Mouse (Mus musculus) myocyte (in vitro differentiated cells): Measurements from ENCODE around the gene Arhgap35.
"Not testable (repeated sequence)": the region's sequence is repeated elsewhere in the genome, so short reads cannot be mapped to it uniquely, and the experiment has no call there.

Experiments
- CEBPB ChIP-seq: IDR thresholded peaks from 2 replicates; pipeline ENCODE4 v1.6.1; 2011; ENCODE audit warnings: mild to moderate bottlenecking, moderate library complexity; ENCODE audit not compliant: poor library complexity, insufficient read depth, severe bottlenecking
- E2F4 ChIP-seq: IDR thresholded peaks from one replicate; pipeline ENCODE4 v1.6.1; 2011; ENCODE audit warnings: mild to moderate bottlenecking, control low read depth, moderate library complexity; ENCODE audit not compliant: insufficient read depth
- MAX ChIP-seq: IDR thresholded peaks from one replicate; pipeline ENCODE4 v1.6.1; 2011; ENCODE audit warnings: low read depth, mild to moderate bottlenecking, control low read depth
- MYOD1 ChIP-seq, 3 experiments: IDR thresholded peaks; one replicate each; pipeline ENCODE4 v1.6.1; 2011; ENCODE audit warnings: control low read depth in 2 of 3, low read depth in 2 of 3, mild to moderate bottlenecking in 2 of 3, moderate library complexity in 1 of 3; ENCODE audit not compliant: insufficient read length in 2 of 3, control insufficient read depth in 1 of 3
- MYOG ChIP-seq, 3 experiments: IDR thresholded peaks; one replicate each; pipeline ENCODE4 v1.6.1; 2011; ENCODE audit warnings: control low read depth in 2 of 3, low read depth in 2 of 3, mild to moderate bottlenecking in 2 of 3; ENCODE audit not compliant: insufficient read length in 2 of 3, control insufficient read depth in 1 of 3, insufficient read depth in 1 of 3
- POLR2A ChIP-seq: IDR thresholded peaks from one replicate; pipeline ENCODE4 v1.6.1; 2011; ENCODE audit warnings: low read depth, mild to moderate bottlenecking, control low read depth, moderate library complexity; ENCODE audit not compliant: insufficient read length
- POLR2AphosphoS2 ChIP-seq: IDR thresholded peaks from one replicate; pipeline ENCODE4 v1.6.1; 2011; ENCODE audit warnings: low read depth, control low read depth; ENCODE audit not compliant: insufficient read length
- REST ChIP-seq: IDR thresholded peaks from one replicate; pipeline ENCODE4 v1.6.1; 2011; ENCODE audit warnings: mild to moderate bottlenecking, control low read depth, moderate library complexity; ENCODE audit not compliant: insufficient read depth, insufficient read length
- SRF ChIP-seq: IDR thresholded peaks from one replicate; pipeline ENCODE4 v1.6.1; 2011; ENCODE audit warnings: low read depth; ENCODE audit not compliant: control insufficient read depth, insufficient read length
- TCF12 ChIP-seq: IDR thresholded peaks from one replicate; pipeline ENCODE4 v1.6.1; 2011; ENCODE audit warnings: mild to moderate bottlenecking, control low read depth; ENCODE audit not compliant: poor library complexity, insufficient read depth, severe bottlenecking
- TCF3 ChIP-seq: IDR thresholded peaks from one replicate; pipeline ENCODE4 v1.6.1; 2011; ENCODE audit warnings: low read depth, control low read depth; ENCODE audit not compliant: insufficient read length
- USF1 ChIP-seq: IDR thresholded peaks from one replicate; pipeline ENCODE4 v1.6.1; 2011; ENCODE audit warnings: low read depth, mild to moderate bottlenecking, control low read depth, moderate library complexity

DNA sequence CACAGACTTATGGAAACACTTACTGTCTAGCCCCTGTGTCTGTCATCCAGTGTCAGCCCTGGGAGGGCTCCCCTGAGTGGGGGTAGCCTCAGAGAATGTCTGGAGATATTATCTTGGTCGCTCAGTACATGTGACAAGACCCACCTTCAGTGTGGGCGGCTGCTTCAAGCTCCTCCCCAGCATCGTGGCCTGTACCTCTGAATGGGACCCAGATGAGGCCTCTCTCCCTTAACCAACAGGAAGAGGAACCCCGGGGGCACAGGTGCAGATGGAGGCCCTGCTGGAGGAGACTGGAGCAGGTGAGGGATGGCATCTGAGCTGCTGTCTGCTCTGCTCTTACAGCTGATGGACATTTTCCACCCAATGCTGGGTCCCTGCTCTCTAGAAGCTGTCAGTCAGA is 28.3 kb upstream of the Arhgap35 start:
- not testable (repeated sequence) for TF ChIP-seq POLR2AphosphoS2; MYOG (IDR thresholded peaks at IDR 0.05; ENCODE audit: control insufficient read depth in 1 of 3, insufficient read depth in 1 of 3, insufficient read length in 2 of 3, low read depth in 2 of 3); E2F4; POLR2A; CEBPB; MYOD1 (IDR thresholded peaks at IDR 0.05; ENCODE audit: control insufficient read depth in 1 of 3, insufficient read length in 2 of 3, low read depth in 2 of 3); MAX; TCF12; USF1; TCF3; SRF; REST
